Mouse (Mus musculus): ENCODE data around the gene Fndc8. TPM values are rescaled to one million over a fixed set of nuclear protein-coding genes. Genes with fewer than 3 reads are reported as not detected.
A peak's percentile ranks its signal among the peaks of the same experiment; 100 is the strongest.

Gene Fndc8
- not detected for total RNA-seq (2022)

- DNase-seq (ENCODE audit: low spot score): no peak
Measured at GRCm38 (mm10) chr11:82891936-82892335, at the start of gene Fndc8. Gene Fndc8, plus strand, starts transcription at chr11:82892124.

- DNase-seq (ENCODE audit: low spot score): no peak
Measured at GRCm38 (mm10) chr11:82844771-82845414, 47.0 kb upstream of the Fndc8 start.

GRCm38 (mm10) chr11:82845415-82846078 lies 46.4 kb upstream of the Fndc8 start:
- DNase-seq (ENCODE audit: low spot score): peak; percentile 66

- no peak for DNase-seq (ENCODE audit: low spot score)
Measured at GRCm38 (mm10) chr11:82846079-82846436, 45.9 kb upstream of the Fndc8 start.

- DNase-seq (ENCODE audit: low spot score): no peak
Measured at GRCm38 (mm10) chr11:82846938-82847337, 45.0 kb upstream of the Fndc8 start.

GRCm38 (mm10) chr11:82847571-82848000 lies 44.3 kb upstream of the Fndc8 start:
- DNase-seq (ENCODE audit: low spot score): no peak

GRCm38 (mm10) chr11:82850259-82850658 lies 41.7 kb upstream of the Fndc8 start:
- no peak for DNase-seq (ENCODE audit: low spot score)

GRCm38 (mm10) chr11:82852115-82852514 lies 39.8 kb upstream of the Fndc8 start:
- DNase-seq (ENCODE audit: low spot score): no peak

GRCm38 (mm10) chr11:82852540-82852939 lies 39.4 kb upstream of the Fndc8 start:
- no peak for DNase-seq (ENCODE audit: low spot score)

GRCm38 (mm10) chr11:82852958-82853357 lies 39.0 kb upstream of the Fndc8 start:
- DNase-seq (ENCODE audit: low spot score): no peak

GRCm38 (mm10) chr11:82854111-82854510 lies 37.8 kb upstream of the Fndc8 start:
- DNase-seq (ENCODE audit: low spot score): no peak

GRCm38 (mm10) chr11:82855327-82855973 lies 36.5 kb upstream of the Fndc8 start:
- DNase-seq (ENCODE audit: low spot score): no peak

GRCm38 (mm10) chr11:82856032-82856431 lies 35.9 kb upstream of the Fndc8 start:
- DNase-seq (ENCODE audit: low spot score): no peak

GRCm38 (mm10) chr11:82857307-82857848 lies 34.5 kb upstream of the Fndc8 start:
- no peak for DNase-seq (ENCODE audit: low spot score)

GRCm38 (mm10) chr11:82860759-82861158 lies 31.2 kb upstream of the Fndc8 start:
- no peak for DNase-seq (ENCODE audit: low spot score)

- no peak for DNase-seq (ENCODE audit: low spot score)
Measured at GRCm38 (mm10) chr11:82861558-82861957, 30.4 kb upstream of the Fndc8 start.

GRCm38 (mm10) chr11:82862638-82863037 lies 29.3 kb upstream of the Fndc8 start:
- no peak for DNase-seq (ENCODE audit: low spot score)

- DNase-seq (ENCODE audit: low spot score): no peak
Measured at GRCm38 (mm10) chr11:82863059-82863458, 28.9 kb upstream of the Fndc8 start.

- no peak for DNase-seq (ENCODE audit: low spot score)
Measured at GRCm38 (mm10) chr11:82863488-82863931, 28.4 kb upstream of the Fndc8 start.

GRCm38 (mm10) chr11:82865957-82866356 lies 26.0 kb upstream of the Fndc8 start:
- DNase-seq (ENCODE audit: low spot score): no peak

GRCm38 (mm10) chr11:82866850-82867564 lies 24.9 kb upstream of the Fndc8 start:
- DNase-seq (ENCODE audit: low spot score): no peak

GRCm38 (mm10) chr11:82867956-82868355 lies 24.0 kb upstream of the Fndc8 start:
- DNase-seq (ENCODE audit: low spot score): no peak

Measured in heart, adult 8-10 months (tissue).